ENCODE assay signal across 13 mouse cellular contexts in genomic region chr12:110458667-110459066, GRCm38 (mm10). TPM values are rescaled to one million over a fixed set of nuclear protein-coding genes. Genes with fewer than 3 reads are reported as not detected.
DNase-seq lines count a peak whose midpoint lies in the region; ATAC-seq and TF ChIP-seq lines count a peak whose summit lies in the region.
"Had no signal": no experiment of that assay in that cellular context is flagged by ENCODE, and none has a peak within 500 bp of the region (broad histone marks: within the 10 kb centered on the region; RNA-seq: fewer than 3 reads in every experiment).

No protein-coding gene starts in this region.

- ATAC-seq in erythroblast, adult 5-6 weeks (replicated peaks; ENCODE audit: low FRiP score, poor library complexity, severe bottlenecking): no peak

- H3K4me3 ChIP-seq in left cerebral cortex, adult 2 months: no peak overlapping the region
- no peak overlapping the region for H3K4me3 ChIP-seq in olfactory bulb, adult 2 months (ENCODE audit: insufficient read depth, low read depth, low read length)
- H3K4me3 ChIP-seq: forebrain, embryonic 12.5 days; gastrocnemius, adult 2 months had no signal

- DNase-seq in left cerebral cortex, adult 2 months (ENCODE audit: extremely low spot score in 1 of 2, low spot score in 2 of 2): no peak
- no peak for DNase-seq in left cerebral cortex, postnatal 10 days (ENCODE audit: extremely low spot score in 1 of 2, low spot score in 2 of 2)
- DNase-seq in brain, adult 2 months (ENCODE audit: low read depth, low spot score): peak; percentile 76
- DNase-seq in left cerebral cortex, adult 9 months (ENCODE audit: low spot score in 2 of 2): peak; percentile 50 to 55
- DNase-seq in kidney, postnatal 36 days: no peak
- DNase-seq: cerebellum, postnatal 25 days; gastrocnemius, adult 2 months; kidney, adult 11 months; thymus, postnatal 36 days had no signal

- intact Hi-C loops in left cerebral cortex, adult 2 months (cut with DNase I): loop anchor here (2.0 kb wide), 1 partner anchor 132 kb away; no protein-coding TSS in a partner anchor
- intact Hi-C loops in left cerebral cortex, postnatal 10 days (cut with DNase I): no loop called here

- H3K27ac ChIP-seq in left cerebral cortex, adult 2 months: peak overlapping the region; percentile 88
- peak overlapping the region; percentile 64 for H3K27ac ChIP-seq in olfactory bulb, adult 2 months (ENCODE audit: insufficient read depth, low read depth, low read length)
- H3K27ac ChIP-seq: forebrain, embryonic 12.5 days; gastrocnemius, adult 2 months; hindbrain, embryonic 14.5 days had no signal

- TF ChIP-seq CTCF in left cerebral cortex, adult 2 months (IDR thresholded peaks at IDR 0.05): no peak
- TF ChIP-seq CTCF in olfactory bulb, adult 2 months (IDR thresholded peaks at IDR 0.05; ENCODE audit: insufficient read depth, low read depth, low read length): no peak

- TF ChIP-seq POLR2A in olfactory bulb, adult 2 months (IDR thresholded peaks at IDR 0.05; ENCODE audit: insufficient read depth, low read depth, low read length): no peak

- peaks cover 26% of the 10 kb centered on the region for H3K4me1 ChIP-seq in olfactory bulb, adult 2 months (ENCODE audit: control insufficient read depth, insufficient read depth, low read length)
- H3K4me1 ChIP-seq: forebrain, embryonic 12.5 days had no signal

- WGBS in olfactory bulb, adult 2 months: 43% methylated on average over 6 of the region's 6 CpGs

RNA-seq across cellular contexts. Expression of gene Ppp2r5c, which starts 11.7 kb away (rescaled TPM):
- total RNA-seq in left cerebral cortex, adult 2 months (2021): 100 to 1,000 TPM; 266 to 272 TPM
- 100 to 1,000 TPM; 237 to 246 TPM for total RNA-seq in left cerebral cortex, postnatal 10 days (2021)
- not detected in 2 replicates for polyA plus RNA-seq in olfactory bulb, adult 2 months (2012; ENCODE audit: insufficient read depth, insufficient read length, low replicate concordance, missing spikeins)
- 41.1 and 42.6 TPM in 2 replicates for total RNA-seq in erythroblast, adult 5-6 weeks (2015; ENCODE audit: low replicate concordance)
- 60.8 and 61.2 TPM in 2 replicates for total RNA-seq in erythroblast, adult 5-6 weeks (2017; ENCODE audit: low replicate concordance)

Comparison
In these comparisons a context has a peak if more than half of its experiments do, and no peak if none do; other contexts are left out.
1. DNase-seq: peak in brain, adult 2 months (single experiment) and left cerebral cortex, adult 9 months (2 of 2); none in left cerebral cortex, adult 2 months (0 of 2), left cerebral cortex, postnatal 10 days (0 of 2) and kidney, postnatal 36 days (0 of 2).